Mouse (Mus musculus): Measurements from ENCODE around the gene Bmpr1a.

DNA sequence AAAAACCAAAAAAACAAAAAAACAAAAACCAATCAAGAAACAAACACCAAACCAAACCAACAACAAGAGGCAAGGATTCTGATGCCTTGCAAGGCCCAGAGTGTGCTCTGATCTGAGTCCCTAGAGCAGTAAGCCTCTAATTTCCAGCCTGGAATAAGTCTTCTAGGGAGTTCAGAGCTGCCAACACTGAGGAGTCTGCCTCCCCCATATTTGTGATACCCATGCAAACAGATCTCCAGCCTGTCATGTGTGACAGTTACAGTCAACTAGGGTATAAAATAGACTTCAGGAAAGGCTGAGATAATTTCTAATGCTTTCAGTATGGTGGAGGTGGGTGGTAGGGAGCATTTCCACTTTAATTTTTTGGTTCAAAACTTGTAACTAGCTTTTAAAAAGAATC lies 58.2 kb downstream of the Bmpr1a start:
- TF ChIP-seq CTCF (conservative IDR thresholded peaks at IDR 0.05; ENCODE audit: low read length) (no peak), POU5F1 (IDR thresholded peaks at IDR 0.05; ENCODE audit: borderline replicate concordance, low read length) (no peak), NANOG (IDR thresholded peaks at IDR 0.05; ENCODE audit: borderline replicate concordance, low read length) (no peak)
